Mouse (Mus musculus) bone marrow macrophage, adult 2 months (primary cell): ENCODE results near the gene Slc7a8.

ENCODE experiments used
- CTCF ChIP-seq: IDR thresholded peaks from 2 replicates; pipeline ENCODE4 v1.5.1; 2012; ENCODE audit warnings: low read depth, mild to moderate bottlenecking, low read length, moderate library complexity
- POLR2A ChIP-seq: IDR thresholded peaks from 2 replicates; pipeline ENCODE4 v1.6.1; 2012; ENCODE audit warnings: mild to moderate bottlenecking, low read depth, low read length, borderline replicate concordance

DNA sequence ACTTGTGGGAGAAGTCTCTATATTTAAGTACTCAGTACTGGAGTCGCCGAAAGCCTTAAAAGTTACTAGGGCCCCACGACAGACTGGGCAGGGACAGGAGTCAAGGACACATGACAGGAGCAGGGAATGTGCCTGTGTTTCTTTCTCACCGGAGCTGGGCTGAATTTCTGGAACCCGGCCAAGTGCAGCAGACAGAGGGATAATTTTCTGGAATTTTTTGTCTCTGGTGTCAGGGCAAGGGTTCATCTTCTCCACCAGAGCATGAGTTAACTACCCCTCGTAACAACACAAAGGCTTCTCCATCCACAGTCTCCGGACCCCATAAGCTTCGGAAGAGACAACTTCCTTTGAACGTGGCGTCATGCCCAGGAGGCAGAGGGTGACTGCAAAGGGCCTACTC is 4.7 kb upstream of the Slc7a8 start:
- TF ChIP-seq POLR2A (no peak), CTCF (no peak)
